Comparison of ENCODE assay signal across 7 mouse cellular contexts in genomic region chr7:16874190-16874589, GRCm38 (mm10). TPM values are rescaled to one million over a fixed set of nuclear protein-coding genes. Genes with fewer than 3 reads are reported as not detected.
A peak's percentile ranks its signal among the peaks of the same experiment; 100 is the strongest.
DNase-seq lines count a peak whose midpoint lies in the region; ATAC-seq lines count a peak whose summit lies in the region.

No protein-coding gene starts in this region.

- intact Hi-C loops in left cerebral cortex, postnatal 14 days (cut with DNase I): loop anchor here (2.0 kb wide), 1 partner anchor 17 kb away; the partner anchor contains the start of gene Gng8

- peak; percentile 77 for DNase-seq in adipocyte (ENCODE audit: low spot score)
- DNase-seq in embryo, embryonic 10 days (ENCODE audit: low spot score): peak; percentile 89
- DNase-seq in gastrocnemius, postnatal 10 days: peak; percentile 82
- peak; percentile 78 to 85 for DNase-seq in left cerebral cortex, postnatal 14 days (ENCODE audit: low spot score in 2 of 2)
- DNase-seq in right cerebral cortex, postnatal 4 days: peak; percentile 73

- ATAC-seq in inflammation-experienced regulatory T-cells, adult 6 months: peak; percentile 47
- ATAC-seq in megakaryocyte-erythroid progenitor cell, adult 5-6 weeks (replicated peaks; ENCODE audit: low FRiP score, low TSS enrichment, poor library complexity, severe bottlenecking): peak; percentile 64

RNA-seq across cellular contexts. Expression of gene Dact3, which starts 0.9 kb away (rescaled TPM):
- 10 to 100 TPM in 1 of 2 experiments, 1 to 10 TPM in 1; 9.5 to 10.9 TPM for total RNA-seq in gastrocnemius, postnatal 10 days (2021)
- polyA plus RNA-seq in inflammation-experienced regulatory T-cells, adult 6 months (2017; shearing (Covaris generic)): not detected
- total RNA-seq in left cerebral cortex, postnatal 14 days (2021): 100 to 1,000 TPM; 130 to 141 TPM
- 0.27 TPM in 1 of 2 replicates, not detected in the other for total RNA-seq in megakaryocyte-erythroid progenitor cell, adult 5-6 weeks (2014; fragmentation: Nextera tagmentation)
- total RNA-seq in megakaryocyte-erythroid progenitor cell, adult 5-6 weeks (2017): 0.75 TPM in 1 of 2 replicates, not detected in the other

RNA-seq across cellular contexts. Expression of gene Gng8, which starts 17.4 kb away (rescaled TPM):
- 1 to 10 TPM; 1.3 to 2.7 TPM for total RNA-seq in gastrocnemius, postnatal 10 days (2021)
- not detected for polyA plus RNA-seq in inflammation-experienced regulatory T-cells, adult 6 months (2017; shearing (Covaris generic))
- total RNA-seq in left cerebral cortex, postnatal 14 days (2021): 1 to 10 TPM; 1.2 to 1.5 TPM
- not detected in 2 replicates for total RNA-seq in megakaryocyte-erythroid progenitor cell, adult 5-6 weeks (2014; fragmentation: Nextera tagmentation)
- 2.6 TPM in 1 of 2 replicates, not detected in the other for total RNA-seq in megakaryocyte-erythroid progenitor cell, adult 5-6 weeks (2017)

RNA-seq across cellular contexts. Expression of gene Prkd2, which starts 31.5 kb away (rescaled TPM):
- 10 to 100 TPM in 1 of 2 experiments, 1 to 10 TPM in 1; 9.8 to 14.0 TPM for total RNA-seq in gastrocnemius, postnatal 10 days (2021)
- polyA plus RNA-seq in inflammation-experienced regulatory T-cells, adult 6 months (2017; shearing (Covaris generic)): 10 to 100 TPM; 38.3 to 51.4 (median 47.1) TPM
- 1 to 10 TPM; 9.0 to 9.3 TPM for total RNA-seq in left cerebral cortex, postnatal 14 days (2021)
- total RNA-seq in megakaryocyte-erythroid progenitor cell, adult 5-6 weeks (2014; fragmentation: Nextera tagmentation): 14.2 and 19.8 TPM in 2 replicates
- 5.2 and 14.9 TPM in 2 replicates for total RNA-seq in megakaryocyte-erythroid progenitor cell, adult 5-6 weeks (2017)

RNA-seq across cellular contexts. Expression of gene Ptgir, which starts 32.1 kb away (rescaled TPM):
- total RNA-seq in gastrocnemius, postnatal 10 days (2021): 1 to 10 TPM; 1.8 to 2.9 TPM
- polyA plus RNA-seq in inflammation-experienced regulatory T-cells, adult 6 months (2017; shearing (Covaris generic)): 1 to 10 TPM; 4.3 to 8.2 (median 7.1) TPM
- under 1 TPM in 1 of 2 experiments, not detected in 1; 0.11 TPM for total RNA-seq in left cerebral cortex, postnatal 14 days (2021)
- total RNA-seq in megakaryocyte-erythroid progenitor cell, adult 5-6 weeks (2014; fragmentation: Nextera tagmentation): not detected in 2 replicates
- total RNA-seq in megakaryocyte-erythroid progenitor cell, adult 5-6 weeks (2017): not detected in 2 replicates

RNA-seq across cellular contexts. Expression of gene Calm3, which starts 49.7 kb away (rescaled TPM):
- 100 to 1,000 TPM; 255 to 271 TPM for total RNA-seq in gastrocnemius, postnatal 10 days (2021)
- 100 to 1,000 TPM in 2 of 3 experiments, 10 to 100 TPM in 1; 51.8 to 255 (median 105) TPM for polyA plus RNA-seq in inflammation-experienced regulatory T-cells, adult 6 months (2017; shearing (Covaris generic))
- 1,000 to 10,000 TPM; 2,088 to 2,136 TPM for total RNA-seq in left cerebral cortex, postnatal 14 days (2021)
- total RNA-seq in megakaryocyte-erythroid progenitor cell, adult 5-6 weeks (2014; fragmentation: Nextera tagmentation): 291 and 377 TPM in 2 replicates
- 512 and 515 TPM in 2 replicates for total RNA-seq in megakaryocyte-erythroid progenitor cell, adult 5-6 weeks (2017)

Comparison
In these comparisons a context has a peak if more than half of its experiments do, and no peak if none do; other contexts are left out.
1. Peak in every context shown above with its lines: DNase-seq and ATAC-seq.
2. RNA of gene Dact3, which starts 0.9 kb away (total RNA-seq): 130 to 141 TPM in left cerebral cortex, postnatal 14 days; 9.5 to 10.9 TPM in gastrocnemius, postnatal 10 days and 0.27 to 0.75 TPM in megakaryocyte-erythroid progenitor cell, adult 5-6 weeks; every median in the first group is over 10 times any median in the second.